Mouse (Mus musculus) ES-E14 (cell line): Measurements from ENCODE around the gene Fxr2.

ENCODE experiments used
- CHD2 ChIP-seq: IDR thresholded peaks from 2 replicates; pipeline ENCODE4 v1.6.1; 2014; ENCODE audit warnings: mild to moderate bottlenecking, low read depth, low read length, inconsistent platforms
- HCFC1 ChIP-seq: IDR thresholded peaks from 2 replicates; pipeline ENCODE4 v1.6.1; 2012; ENCODE audit warnings: low read length, inconsistent platforms, borderline replicate concordance; ENCODE audit not compliant: insufficient read depth
- MAFK ChIP-seq: IDR thresholded peaks from 2 replicates; pipeline ENCODE4 v1.6.1; 2014; ENCODE audit warnings: mild to moderate bottlenecking, low read depth, low read length, inconsistent platforms; ENCODE audit not compliant: insufficient read depth
- ZC3H11A ChIP-seq: IDR thresholded peaks from 2 replicates; pipeline ENCODE4 v1.6.1; 2012; ENCODE audit warnings: low read depth, mild to moderate bottlenecking, inconsistent platforms, low read length, borderline replicate concordance
- ZNF384 ChIP-seq: IDR thresholded peaks from 2 replicates; pipeline ENCODE4 v1.6.1; 2012; ENCODE audit warnings: low read depth, low read length, inconsistent platforms

DNA sequence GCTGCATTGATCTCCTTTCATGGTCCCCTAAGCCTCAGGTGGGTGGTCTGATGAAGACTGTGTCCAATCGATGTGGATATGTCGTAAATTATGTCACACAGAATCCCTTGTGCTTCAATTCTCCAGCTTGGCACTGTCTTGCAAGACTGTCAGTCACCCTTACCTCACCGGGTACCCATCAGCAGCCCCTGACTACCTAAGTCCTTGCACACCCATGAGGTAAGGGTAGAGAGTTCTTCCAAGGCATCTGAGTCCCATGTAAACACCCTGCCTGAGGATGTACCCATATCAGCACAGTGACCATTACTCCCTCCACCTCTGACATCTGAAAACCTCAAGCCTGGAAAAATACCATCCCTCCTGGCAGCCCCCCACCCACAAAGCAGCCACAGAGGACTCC is 28.4 kb upstream of the Fxr2 start:
- TF ChIP-seq CHD2 (no peak), ZNF384 (no peak), MAFK (no peak), ZC3H11A (no peak), HCFC1 (no peak)
